ENCODE assay signal across 11 mouse cellular contexts in the genomic region with DNA sequence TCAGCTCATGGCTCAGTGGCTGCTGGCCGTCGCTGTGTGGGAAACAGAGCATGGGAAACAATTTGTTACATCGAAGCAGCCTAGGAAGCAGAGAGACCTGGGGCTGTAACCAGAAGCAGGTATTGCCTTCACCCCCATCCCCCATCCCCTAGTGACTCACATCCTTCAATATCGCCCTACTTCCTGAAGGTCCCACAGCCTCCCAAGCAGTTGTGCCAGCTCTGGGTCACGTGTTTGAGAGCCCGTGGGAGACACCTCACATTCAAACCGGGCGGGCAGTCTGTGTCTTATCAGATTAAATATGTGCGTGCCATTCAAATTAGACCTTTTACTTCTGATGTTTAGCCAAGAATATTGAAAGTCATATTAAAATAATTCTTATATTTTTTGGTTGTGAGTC. TPM values are rescaled to one million over a fixed set of nuclear protein-coding genes. Genes with fewer than 3 reads are reported as not detected.
DNase-seq lines count a peak whose midpoint lies in the region; ATAC-seq and TF ChIP-seq lines count a peak whose summit lies in the region.
"Had no signal": no experiment of that assay in that cellular context is flagged by ENCODE, and none has a peak within 500 bp of the region (broad histone marks: within the 10 kb centered on the region; RNA-seq: fewer than 3 reads in every experiment).

No protein-coding gene starts in this region.

- DNase-seq in midbrain, postnatal 0 days (ENCODE audit: low spot score) = peak; percentile 4
- DNase-seq in adrenal gland, postnatal 25 days = peak; percentile 53
- DNase-seq in testis, postnatal 10 days (ENCODE audit: low spot score) = peak; percentile 41
- no peak for DNase-seq in forebrain, embryonic 10.5 days (ENCODE audit: extremely low spot score, low spot score)
- no peak for DNase-seq in ovary, postnatal 14 days (ENCODE audit: low spot score)
- no peak for DNase-seq in hindbrain, embryonic 10.5 days (ENCODE audit: low spot score)
- DNase-seq: embryo, embryonic 11 days; gastrocnemius, postnatal 25 days had no signal

- TF ChIP-seq CTCF in midbrain, postnatal 0 days (IDR thresholded peaks at IDR 0.05) = no peak

- H3K9ac ChIP-seq in midbrain, postnatal 0 days (replicated peaks; ENCODE audit: low read length, poor library complexity, severe bottlenecking) = no peak overlapping the region
- no peak overlapping the region for H3K9ac ChIP-seq in midbrain, embryonic 15.5 days
- no peak overlapping the region for H3K9ac ChIP-seq in kidney, embryonic 16.5 days (replicated peaks; ENCODE audit: low read length)
- H3K9ac ChIP-seq: stomach, embryonic 15.5 days had no signal

- no peaks in the 10 kb centered on the region for H3K9me3 ChIP-seq in midbrain, postnatal 0 days (ENCODE audit: low read length)
- H3K9me3 ChIP-seq in midbrain, embryonic 15.5 days = no peaks in the 10 kb centered on the region
- H3K9me3 ChIP-seq in kidney, embryonic 16.5 days (ENCODE audit: low read length) = no peaks in the 10 kb centered on the region
- H3K9me3 ChIP-seq in forebrain, embryonic 10.5 days = no peaks in the 10 kb centered on the region
- no peaks in the 10 kb centered on the region for H3K9me3 ChIP-seq in hindbrain, embryonic 10.5 days
- H3K9me3 ChIP-seq: stomach, embryonic 15.5 days had no signal

- H3K27me3 ChIP-seq in midbrain, postnatal 0 days (ENCODE audit: insufficient read depth, low read length) = no peaks in the 10 kb centered on the region
- H3K27me3 ChIP-seq in midbrain, embryonic 15.5 days (replicated peaks) = no peaks in the 10 kb centered on the region
- H3K27me3 ChIP-seq in kidney, embryonic 16.5 days (ENCODE audit: insufficient read depth, low read length) = no peaks in the 10 kb centered on the region
- H3K27me3 ChIP-seq in forebrain, embryonic 10.5 days (ENCODE audit: poor library complexity, severe bottlenecking) = no peaks in the 10 kb centered on the region
- H3K27me3 ChIP-seq in hindbrain, embryonic 10.5 days (ENCODE audit: insufficient read depth, poor library complexity, severe bottlenecking) = no peaks in the 10 kb centered on the region
- H3K27me3 ChIP-seq: stomach, embryonic 15.5 days had no signal

- H3K27ac ChIP-seq in midbrain, postnatal 0 days (ENCODE audit: low read depth, low read length) = no peak overlapping the region
- no peak overlapping the region for H3K27ac ChIP-seq in midbrain, embryonic 15.5 days
- no peak overlapping the region for H3K27ac ChIP-seq in kidney, embryonic 16.5 days (ENCODE audit: low read length)
- H3K27ac ChIP-seq in forebrain, embryonic 10.5 days = no peak overlapping the region
- H3K27ac ChIP-seq in hindbrain, embryonic 10.5 days = no peak overlapping the region
- H3K27ac ChIP-seq: stomach, embryonic 15.5 days had no signal

- H3K4me2 ChIP-seq in midbrain, postnatal 0 days (ENCODE audit: low read depth, low read length, poor library complexity, severe bottlenecking) = no peak overlapping the region
- H3K4me2 ChIP-seq in midbrain, embryonic 15.5 days = no peak overlapping the region
- H3K4me2 ChIP-seq in kidney, embryonic 16.5 days (replicated peaks; ENCODE audit: low read depth, low read length) = no peak overlapping the region
- H3K4me2 ChIP-seq: stomach, embryonic 15.5 days had no signal

- H3K4me3 ChIP-seq in midbrain, postnatal 0 days (ENCODE audit: low read depth, low read length) = no peak overlapping the region
- no peak overlapping the region for H3K4me3 ChIP-seq in midbrain, embryonic 15.5 days
- no peak overlapping the region for H3K4me3 ChIP-seq in kidney, embryonic 16.5 days (ENCODE audit: low read length)
- no peak overlapping the region for H3K4me3 ChIP-seq in forebrain, embryonic 10.5 days
- H3K4me3 ChIP-seq in hindbrain, embryonic 10.5 days = no peak overlapping the region
- H3K4me3 ChIP-seq: stomach, embryonic 15.5 days had no signal

- WGBS in midbrain, postnatal 0 days = 72% methylated on average over 9 of the region's 9 CpGs
- 79% methylated on average over 9 of the region's 9 CpGs for WGBS in midbrain, embryonic 15.5 days
- 48% methylated on average over 9 of the region's 9 CpGs for WGBS in kidney, embryonic 16.5 days
- WGBS in forebrain, embryonic 10.5 days = 86% methylated on average over 9 of the region's 9 CpGs
- WGBS in hindbrain, embryonic 10.5 days = 87% methylated on average over 9 of the region's 9 CpGs

- no peaks in the 10 kb centered on the region for H3K36me3 ChIP-seq in midbrain, postnatal 0 days (ENCODE audit: insufficient read depth, low read length)
- no peaks in the 10 kb centered on the region for H3K36me3 ChIP-seq in midbrain, embryonic 15.5 days (replicated peaks)
- H3K36me3 ChIP-seq in kidney, embryonic 16.5 days (ENCODE audit: insufficient read depth, low read length) = no peaks in the 10 kb centered on the region
- no peaks in the 10 kb centered on the region for H3K36me3 ChIP-seq in forebrain, embryonic 10.5 days (replicated peaks)
- H3K36me3 ChIP-seq in hindbrain, embryonic 10.5 days = no peaks in the 10 kb centered on the region
- H3K36me3 ChIP-seq: stomach, embryonic 15.5 days had no signal

- H3K4me1 ChIP-seq in midbrain, postnatal 0 days (ENCODE audit: insufficient read depth, low read length) = no peaks in the 10 kb centered on the region
- no peaks in the 10 kb centered on the region for H3K4me1 ChIP-seq in midbrain, embryonic 15.5 days
- peaks cover 5% of the 10 kb centered on the region; the same call in 1 of the 2 replicates for H3K4me1 ChIP-seq in kidney, embryonic 16.5 days (ENCODE audit: insufficient read depth, low read length)
- no peaks in the 10 kb centered on the region for H3K4me1 ChIP-seq in forebrain, embryonic 10.5 days
- H3K4me1 ChIP-seq in hindbrain, embryonic 10.5 days (replicated peaks) = no peaks in the 10 kb centered on the region
- H3K4me1 ChIP-seq: stomach, embryonic 15.5 days had no signal

- no peak for ATAC-seq in midbrain, postnatal 0 days (ENCODE audit: low FRiP score)
- no peak for ATAC-seq in midbrain, embryonic 15.5 days (replicated peaks)
- peak; percentile 49; the same call in 1 of the 2 replicates for ATAC-seq in kidney, embryonic 16.5 days (ENCODE audit: low FRiP score, low TSS enrichment)

RNA-seq across cellular contexts. Expression of gene Casp3, which starts 34.8 kb away (rescaled TPM):
- 128 and 165 TPM in 2 replicates for total RNA-seq in midbrain, postnatal 0 days (2014; rRNA removed)
- 211 and 223 TPM in 2 replicates for polyA plus RNA-seq in midbrain, postnatal 0 days (2015; fragmentation: Nextera tagmentation; extraction: Ambion mirVana)
- polyA plus RNA-seq in midbrain, embryonic 15.5 days (2015; fragmentation: Nextera tagmentation; extraction: Ambion mirVana) = 225 and 245 TPM in 2 replicates
- total RNA-seq in adrenal gland, postnatal 25 days (2021) = 22.6 and 28.9 TPM in 2 replicates
- 73.5 and 77.6 TPM in 2 replicates for polyA plus RNA-seq in kidney, embryonic 16.5 days (2015; fragmentation: Nextera tagmentation; extraction: Ambion mirVana)
- polyA plus RNA-seq in forebrain, embryonic 10.5 days (2016; fragmentation: Nextera tagmentation; extraction: Ambion mirVana) = 132 and 139 TPM in 2 replicates
- polyA plus RNA-seq in hindbrain, embryonic 10.5 days (2016; fragmentation: Nextera tagmentation; extraction: Ambion mirVana) = 130 and 144 TPM in 2 replicates

RNA-seq across cellular contexts. Expression of gene Primpol, which starts 34.9 kb away (rescaled TPM):
- total RNA-seq in midbrain, postnatal 0 days (2014; rRNA removed) = 4.7 and 5.4 TPM in 2 replicates
- polyA plus RNA-seq in midbrain, postnatal 0 days (2015; fragmentation: Nextera tagmentation; extraction: Ambion mirVana) = 3.9 and 4.6 TPM in 2 replicates
- 7.8 and 7.9 TPM in 2 replicates for polyA plus RNA-seq in midbrain, embryonic 15.5 days (2015; fragmentation: Nextera tagmentation; extraction: Ambion mirVana)
- total RNA-seq in adrenal gland, postnatal 25 days (2021) = 12.4 and 18.9 TPM in 2 replicates
- 13.8 and 17.4 TPM in 2 replicates for polyA plus RNA-seq in kidney, embryonic 16.5 days (2015; fragmentation: Nextera tagmentation; extraction: Ambion mirVana)
- polyA plus RNA-seq in forebrain, embryonic 10.5 days (2016; fragmentation: Nextera tagmentation; extraction: Ambion mirVana) = 8.5 and 9.9 TPM in 2 replicates
- 8.2 and 8.4 TPM in 2 replicates for polyA plus RNA-seq in hindbrain, embryonic 10.5 days (2016; fragmentation: Nextera tagmentation; extraction: Ambion mirVana)

Comparison
In these comparisons a context has a peak if more than half of its experiments do, and no peak if none do; other contexts are left out.
1. DNase-seq: peak in midbrain, postnatal 0 days (single experiment), adrenal gland, postnatal 25 days (single experiment) and testis, postnatal 10 days (single experiment); none in forebrain, embryonic 10.5 days (single experiment), ovary, postnatal 14 days (single experiment) and hindbrain, embryonic 10.5 days (single experiment).